26 mouse cellular contexts compared by ENCODE assay signal in the genomic region with DNA sequence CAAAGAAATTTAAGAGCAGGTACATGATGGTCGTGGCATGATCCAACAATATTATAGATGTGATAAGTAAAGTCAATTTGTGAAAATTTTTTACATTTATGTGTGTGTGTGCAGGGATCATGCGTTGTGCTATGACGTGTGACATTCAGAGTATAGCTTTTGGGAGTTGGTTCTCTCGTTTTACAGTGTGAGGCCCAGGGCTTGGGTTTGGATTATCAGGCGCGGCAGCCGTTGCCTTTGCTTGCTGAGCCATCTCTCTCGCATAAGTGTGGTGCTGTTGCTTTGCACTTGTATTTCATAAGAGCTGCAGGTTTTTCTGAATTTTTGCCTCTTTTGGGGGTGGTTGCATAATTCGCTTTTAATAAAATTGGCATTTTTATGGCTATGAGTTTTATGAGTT. TPM values are rescaled to one million over a fixed set of nuclear protein-coding genes. Genes with fewer than 3 reads are reported as not detected.
DNase-seq lines count a peak whose midpoint lies in the region; ATAC-seq and TF ChIP-seq lines count a peak whose summit lies in the region.
"Had no signal": no experiment of that assay in that cellular context is flagged by ENCODE, and none has a peak within 500 bp of the region (broad histone marks: within the 10 kb centered on the region; RNA-seq: fewer than 3 reads in every experiment).

No protein-coding gene starts in this region.

- no peak for TF ChIP-seq CTCF in G1E (IDR thresholded peaks at IDR 0.05; ENCODE audit: low read depth, low read length)
- TF ChIP-seq CTCF in liver, embryonic 14.5 days (IDR thresholded peaks at IDR 0.05; ENCODE audit: low read depth): no peak

- no peak overlapping the region for H3K9ac ChIP-seq in liver, embryonic 11.5 days (ENCODE audit: low read depth, low read length)
- H3K9ac ChIP-seq in liver, embryonic 14.5 days (replicated peaks): no peak overlapping the region
- H3K9ac ChIP-seq: embryonic facial prominence, embryonic 12.5 days; embryonic facial prominence, embryonic 15.5 days; forebrain, postnatal 0 days; heart, embryonic 13.5 days; hindbrain, embryonic 12.5 days; hindbrain, embryonic 15.5 days had no signal

- WGBS in liver, embryonic 11.5 days: 75% methylated on average over 9 of the region's 9 CpGs
- 48% methylated on average over 9 of the region's 9 CpGs for WGBS in liver, embryonic 14.5 days (ENCODE audit: insufficient replicate concordance)
- 91% methylated on average over 9 of the region's 9 CpGs for WGBS in hindbrain, embryonic 10.5 days

- intact Hi-C loops in gastrocnemius, postnatal 14 days (cut with DNase I; ENCODE audit: low total_unique reads): no loop called here

- H3K4me1 ChIP-seq in G1E (ENCODE audit: insufficient read depth, low read depth, low read length): peaks cover 39% of the 10 kb centered on the region
- H3K4me1 ChIP-seq in liver, embryonic 11.5 days (replicated peaks; ENCODE audit: control insufficient read depth, insufficient read depth, low read length): no peaks in the 10 kb centered on the region; the same call in 1 of the 2 replicates
- 0 out of 4 replicates have a peak, but pooled peaks cover 0 to 5% of the 10 kb centered on the region in 2 experiments for H3K4me1 ChIP-seq in liver, embryonic 14.5 days (replicated peaks; ENCODE audit: control insufficient read depth in 2 of 2, insufficient read depth in 2 of 2, low read length in 1 of 2)
- H3K4me1 ChIP-seq in hindbrain, embryonic 10.5 days (replicated peaks): no peaks in the 10 kb centered on the region
- H3K4me1 ChIP-seq: embryonic facial prominence, embryonic 12.5 days; embryonic facial prominence, embryonic 15.5 days; heart, embryonic 10.5 days; hindbrain, embryonic 12.5 days; hindbrain, embryonic 15.5 days had no signal

- H3K4me3 ChIP-seq in G1E (ENCODE audit: low read depth, low read length): no peak overlapping the region
- H3K4me3 ChIP-seq in liver, embryonic 11.5 days (ENCODE audit: low read depth, low read length): no peak overlapping the region
- no peak overlapping the region for H3K4me3 ChIP-seq in liver, embryonic 14.5 days (ENCODE audit: insufficient read depth in 1 of 2, low read depth in 2 of 2, low read length in 2 of 2)
- H3K4me3 ChIP-seq in hindbrain, embryonic 10.5 days: no peak overlapping the region
- H3K4me3 ChIP-seq: embryonic facial prominence, embryonic 12.5 days; embryonic facial prominence, embryonic 15.5 days; heart, adult 2 months; heart, embryonic 10.5 days; heart, embryonic 13.5 days; hindbrain, embryonic 12.5 days; hindbrain, embryonic 15.5 days had no signal

- peak; percentile 81 for ATAC-seq in G1E (ENCODE audit: extremely low read depth, insufficient number of reproducible peaks, low FRiP score, poor library complexity, severe bottlenecking)
- peak; percentile 71 for ATAC-seq in liver, embryonic 11.5 days (replicated peaks; ENCODE audit: low FRiP score)
- ATAC-seq in liver, embryonic 14.5 days (ENCODE audit: insufficient read depth): peak; percentile 83
- no peak for ATAC-seq in frontal cortex, adult (ENCODE audit: low TSS enrichment)
- ATAC-seq: forebrain, embryonic 14.5 days; forebrain, postnatal 0 days had no signal

- no peaks in the 10 kb centered on the region for H3K27me3 ChIP-seq in G1E (ENCODE audit: insufficient read depth, low read length)
- H3K27me3 ChIP-seq in liver, embryonic 11.5 days (replicated peaks; ENCODE audit: control insufficient read depth, insufficient read depth, low read length): no peaks in the 10 kb centered on the region
- H3K27me3 ChIP-seq in liver, embryonic 14.5 days (ENCODE audit: control insufficient read depth, insufficient read depth, low read length): no peaks in the 10 kb centered on the region
- H3K27me3 ChIP-seq in hindbrain, embryonic 10.5 days (ENCODE audit: insufficient read depth, poor library complexity, severe bottlenecking): no peaks in the 10 kb centered on the region
- H3K27me3 ChIP-seq: CH12.LX; embryonic facial prominence, embryonic 12.5 days; embryonic facial prominence, embryonic 15.5 days; heart, embryonic 13.5 days; hindbrain, embryonic 12.5 days; hindbrain, embryonic 15.5 days had no signal

- peaks cover 53% of the 10 kb centered on the region for H3K36me3 ChIP-seq in G1E (replicated peaks)
- peaks cover 6% of the 10 kb centered on the region; the same call in 1 of the 2 replicates for H3K36me3 ChIP-seq in liver, embryonic 11.5 days (ENCODE audit: control insufficient read depth, insufficient read depth, low read length)
- peaks cover 2% of the 10 kb centered on the region; the same call in 1 of the 2 replicates for H3K36me3 ChIP-seq in liver, embryonic 14.5 days (replicated peaks; ENCODE audit: control insufficient read depth, insufficient read depth, low read depth)
- peaks cover 23% of the 10 kb centered on the region for H3K36me3 ChIP-seq in hindbrain, embryonic 10.5 days

- no peak for DNase-seq in G1E (ENCODE audit: low spot score)
- DNase-seq in liver, embryonic 11.5 days (ENCODE audit: low spot score): no peak
- DNase-seq in liver, embryonic 14.5 days (ENCODE audit: low read depth in 3 of 3, low spot score in 3 of 3): peak in 2 of 3 experiments; percentile 23 to 40
- no peak for DNase-seq in gastrocnemius, postnatal 14 days
- no peak for DNase-seq in hindbrain, embryonic 10.5 days (ENCODE audit: low spot score)
- DNase-seq: adrenal gland, postnatal 10 days; adrenal gland, postnatal 36 days; B cell, adult 2 months; cerebellum, adult 11 months; cerebellum, adult 2 months; cerebellum, adult 9-11 months; cerebellum, postnatal 25 days; forebrain, postnatal 0 days; gastrocnemius, postnatal 36 days; heart, adult 2 months; heart, postnatal 14 days; heart, postnatal 4 days had no signal

- no peaks in the 10 kb centered on the region for H3K9me3 ChIP-seq in G1E (replicated peaks)
- H3K9me3 ChIP-seq in liver, embryonic 11.5 days (ENCODE audit: control insufficient read depth, low read length): no peaks in the 10 kb centered on the region
- no peaks in the 10 kb centered on the region for H3K9me3 ChIP-seq in liver, embryonic 14.5 days (ENCODE audit: control insufficient read depth, low read length)
- H3K9me3 ChIP-seq in hindbrain, embryonic 10.5 days: no peaks in the 10 kb centered on the region
- H3K9me3 ChIP-seq: embryonic facial prominence, embryonic 12.5 days; embryonic facial prominence, embryonic 15.5 days; heart, embryonic 10.5 days; heart, embryonic 13.5 days; hindbrain, embryonic 12.5 days; hindbrain, embryonic 15.5 days had no signal

- no peak overlapping the region for H3K27ac ChIP-seq in liver, embryonic 11.5 days (ENCODE audit: low read depth, low read length)
- no peak overlapping the region for H3K27ac ChIP-seq in liver, embryonic 14.5 days
- no peak overlapping the region for H3K27ac ChIP-seq in hindbrain, embryonic 10.5 days
- H3K27ac ChIP-seq: embryonic facial prominence, embryonic 12.5 days; embryonic facial prominence, embryonic 15.5 days; heart, adult 2 months; heart, embryonic 10.5 days; heart, embryonic 13.5 days; hindbrain, embryonic 12.5 days; hindbrain, embryonic 15.5 days had no signal

- TF ChIP-seq EP300 in liver, embryonic 14.5 days (IDR thresholded peaks at IDR 0.05; ENCODE audit: low read depth): 0 out of 2 replicates have a peak, but pooled peaks have one; percentile 24

- H3K4me2 ChIP-seq in liver, embryonic 11.5 days: no peak overlapping the region
- peak overlapping the region; percentile 23 for H3K4me2 ChIP-seq in liver, embryonic 14.5 days (ENCODE audit: low read depth)
- H3K4me2 ChIP-seq: embryonic facial prominence, embryonic 12.5 days; embryonic facial prominence, embryonic 15.5 days; heart, embryonic 13.5 days; hindbrain, embryonic 12.5 days; hindbrain, embryonic 15.5 days had no signal

RNA-seq across cellular contexts. Expression of gene Mtx2, which starts 48.4 kb away (rescaled TPM):
- total RNA-seq in G1E (2014; fragmentation: Nextera tagmentation): 96.4 and 101 TPM in 2 replicates
- 93.3 and 129 TPM in 2 replicates for total RNA-seq in G1E (2017)
- 69.9 and 95.4 TPM in 2 replicates for polyA plus RNA-seq in G1E (2012)
- polyA plus RNA-seq in liver, embryonic 11.5 days (2014; fragmentation: Nextera tagmentation; extraction: Ambion mirVana): 110 and 112 TPM in 2 replicates
- polyA plus RNA-seq in liver, embryonic 14.5 days (2012; rRNA removed): 14.5 and 23.8 TPM in 2 replicates
- 74.7 and 83.3 TPM in 2 replicates for polyA plus RNA-seq in liver, embryonic 14.5 days (2014; fragmentation: Nextera tagmentation; extraction: Ambion mirVana)
- total RNA-seq in gastrocnemius, postnatal 14 days (2021): 10 to 100 TPM; 37.2 to 38.9 TPM
- polyA plus RNA-seq in hindbrain, embryonic 10.5 days (2016; fragmentation: Nextera tagmentation; extraction: Ambion mirVana): 106 and 111 TPM in 2 replicates

Comparison
In these comparisons a context has a peak if more than half of its experiments do, and no peak if none do; other contexts are left out.
1. DNase-seq: peak in liver, embryonic 14.5 days (2 of 3); none in G1E (single experiment), liver, embryonic 11.5 days (single experiment), gastrocnemius, postnatal 14 days (single experiment) and hindbrain, embryonic 10.5 days (single experiment).